Mouse (Mus musculus) forebrain, embryonic 10.5 days (tissue): Measurements from ENCODE around the gene Zc3h12b. TPM values are rescaled to one million over a fixed set of nuclear protein-coding genes. Genes with fewer than 3 reads are reported as not detected.
A peak's percentile ranks its signal among the peaks of the same experiment; 100 is the strongest.

ENCODE experiments used
- DNase-seq: peaks from one replicate; pipeline ENCODE4 v3.0.0-alpha.2; 2017; ENCODE audit warnings: low spot score; ENCODE audit errors: extremely low spot score
- H3K27ac ChIP-seq: fragments of 300-500 bp; sonication (generic); 2 replicates; pipeline ENCODE4 v1.5.1; 2016; ENCODE audit warnings: mild to moderate bottlenecking
- H3K27me3 ChIP-seq: fragments of 300-500 bp; sonication (generic); 2 replicates; pipeline ENCODE4 v1.6.1; 2016; ENCODE audit warnings: mild to moderate bottlenecking; ENCODE audit not compliant: poor library complexity, severe bottlenecking
- H3K36me3 ChIP-seq: fragments of 300-500 bp; sonication (generic); replicated peaks from 2 replicates; pipeline ENCODE4 v1.6.1; 2016; ENCODE audit warnings: mild to moderate bottlenecking, moderate library complexity
- H3K4me1 ChIP-seq: fragments of 300-500 bp; sonication (generic); 2 replicates; pipeline ENCODE4 v1.6.1; 2016
- H3K4me3 ChIP-seq: fragments of 300-500 bp; sonication (generic); 2 replicates; pipeline ENCODE4 v1.5.1; 2016; ENCODE audit warnings: mild to moderate bottlenecking, moderate library complexity
- H3K9me3 ChIP-seq: fragments of 300-500 bp; sonication (generic); 2 replicates; pipeline ENCODE4 v1.6.1; 2016; ENCODE audit warnings: mild to moderate bottlenecking, moderate library complexity
- WGBS: fragments of 180-500 bp; shearing (Covaris S2); methylation state at CpG from one replicate; pipeline ENCODE4 v1.1.7; 2016; 5-methylcytosine and 5-hydroxymethylcytosine counted together
- polyA plus RNA-seq: library from polyadenylated mRNA; unstranded; fragments of >200 nt; fragmentation: Nextera tagmentation; extraction: Ambion mirVana; gene quantifications from 2 replicates; pipeline ENCODE4 v1.2.1, GENCODE M21; 2016

Zc3h12b gene
- polyA plus RNA-seq = 3.8 and 4.0 TPM in 2 replicates

DNA sequence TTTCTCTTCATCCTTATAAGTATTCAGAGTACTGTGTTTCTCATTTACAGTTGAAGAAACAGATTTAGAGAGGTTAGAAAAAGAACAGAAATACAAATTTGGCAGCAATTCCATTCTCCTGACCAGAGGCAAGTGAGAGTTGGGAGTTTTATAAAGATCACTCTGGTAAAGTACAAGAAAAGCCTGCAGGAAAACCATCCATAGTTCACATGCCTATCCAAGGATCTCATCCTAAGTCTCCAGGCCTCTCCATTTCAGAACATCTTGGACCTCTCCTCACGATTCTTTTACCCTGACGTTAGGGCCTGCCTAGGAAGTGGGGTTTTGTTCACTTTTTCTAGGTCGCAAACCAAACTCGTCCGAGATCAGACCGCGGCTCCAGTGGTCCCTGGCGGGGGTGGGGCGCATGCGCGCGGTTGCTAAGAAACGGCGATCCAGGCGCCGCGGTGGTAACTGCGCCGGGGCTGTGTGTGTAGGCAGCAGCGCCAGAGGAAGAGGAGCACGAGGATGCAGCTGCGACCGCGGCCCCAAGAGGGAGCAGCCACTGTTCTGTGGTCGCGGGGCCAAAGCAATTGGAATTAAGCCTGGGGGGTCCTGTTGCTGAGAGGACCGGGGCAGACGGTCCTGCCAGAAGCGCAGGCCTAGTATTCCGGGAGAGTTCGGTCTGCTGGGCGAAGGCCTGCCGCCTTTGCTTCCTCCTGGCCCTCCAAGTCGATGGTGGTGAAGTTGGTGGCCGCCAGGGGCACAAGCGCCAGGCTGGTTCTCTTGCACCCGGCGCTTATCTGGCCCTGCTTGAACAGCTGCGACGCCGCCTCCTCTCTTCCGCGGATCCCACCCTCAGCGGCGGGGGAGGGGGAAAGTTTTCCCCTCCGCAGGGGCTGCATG is at the start of gene Zc3h12b:
Gene Zc3h12b, plus strand, starts transcription at position 452 of the 885 bp plus-strand sequence.
- DNase-seq = peak; percentile 81
- Histone ChIP-seq H3K4me3 (peak within 1 kb of the TSS; percentile 55), H3K27ac (peak within 1 kb of the TSS; percentile 86), H3K27me3 (peaks cover 8% of the 10 kb centered on the region; the same call in 1 of the 2 replicates), H3K9me3 (no peaks in the 10 kb centered on the region), H3K4me1 (no peaks in the 10 kb centered on the region), H3K36me3 (no peaks in the 10 kb centered on the region)
- WGBS = 16% methylated on average over 46 of the region's 46 CpGs

DNA sequence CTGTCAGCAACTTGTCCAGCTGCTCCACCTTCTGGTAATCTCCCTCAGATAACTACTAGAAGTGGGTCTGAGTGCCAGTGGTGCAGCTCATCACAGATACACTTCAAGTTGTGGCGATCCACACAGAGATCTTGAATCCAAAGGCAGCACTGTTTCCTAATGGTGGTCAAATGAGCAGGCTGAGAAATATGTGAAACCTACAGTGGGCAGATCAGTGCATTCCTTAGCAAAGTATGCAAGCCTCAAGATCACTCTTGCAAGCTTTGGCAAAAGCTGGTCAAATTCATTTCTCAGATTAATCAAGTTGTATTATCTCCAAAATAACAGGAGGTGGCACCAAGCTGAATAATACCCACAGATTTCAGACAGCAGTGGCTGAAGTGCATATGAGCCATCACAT is 29.3 kb upstream of the Zc3h12b start:
- no peaks in the 10 kb centered on the region for H3K4me1 ChIP-seq
- no peaks in the 10 kb centered on the region for H3K27me3 ChIP-seq
- H3K9me3 ChIP-seq = no peaks in the 10 kb centered on the region
- no peaks in the 10 kb centered on the region for H3K36me3 ChIP-seq
- 82% methylated on average over 1 of the region's 1 CpGs for WGBS
- no peak overlapping the region for H3K27ac ChIP-seq
- DNase-seq = no peak
- H3K4me3 ChIP-seq = no peak overlapping the region

DNA sequence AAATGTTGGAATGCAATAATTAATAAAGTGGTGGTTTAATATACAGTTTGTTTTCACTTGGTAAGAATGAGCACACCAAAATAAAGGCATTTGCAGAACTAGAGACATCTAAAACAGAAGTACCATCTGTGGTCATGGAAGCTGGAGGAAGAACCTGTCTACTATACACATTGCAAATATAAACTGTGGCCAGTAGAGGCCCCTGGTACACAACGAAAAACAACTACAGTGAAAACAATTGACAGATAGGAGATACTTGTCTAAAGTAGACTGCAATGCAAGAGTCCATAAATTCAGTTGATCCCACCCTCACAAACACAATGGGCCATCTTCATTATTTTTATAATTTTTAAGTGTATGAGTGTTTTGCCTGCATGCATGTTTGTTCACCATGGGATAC is 24.4 kb upstream of the Zc3h12b start:
- H3K4me1 ChIP-seq = no peaks in the 10 kb centered on the region
- no peaks in the 10 kb centered on the region for H3K9me3 ChIP-seq
- WGBS = 52% methylated on average over 1 of the region's 1 CpGs
- no peaks in the 10 kb centered on the region for H3K36me3 ChIP-seq
- no peak overlapping the region for H3K27ac ChIP-seq
- no peak for DNase-seq
- no peaks in the 10 kb centered on the region for H3K27me3 ChIP-seq
- no peak overlapping the region for H3K4me3 ChIP-seq

DNA sequence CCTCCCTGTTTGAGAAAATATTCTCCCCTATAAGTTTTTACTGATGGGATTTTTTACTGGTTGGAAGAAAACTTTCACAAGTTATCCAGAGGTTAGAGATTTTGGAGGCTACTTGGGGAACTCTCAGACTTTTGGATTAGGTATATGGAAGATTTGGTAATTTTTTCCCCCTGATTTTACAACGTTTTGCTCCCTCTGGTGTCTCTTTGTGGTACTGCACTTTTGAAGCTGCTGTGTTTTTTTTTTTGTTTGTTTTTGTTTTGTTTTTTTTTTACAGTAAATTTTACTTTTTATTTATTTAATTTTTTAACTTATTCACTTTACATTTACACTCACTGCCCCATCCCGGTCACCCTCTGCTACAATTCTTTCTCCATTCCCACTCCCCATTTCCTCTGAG is 26.8 kb downstream of the Zc3h12b start:
- Histone ChIP-seq H3K4me1 (no peaks in the 10 kb centered on the region), H3K4me3 (no peak overlapping the region), H3K27ac (no peak overlapping the region), H3K9me3 (no peaks in the 10 kb centered on the region), H3K27me3 (no peaks in the 10 kb centered on the region), H3K36me3 (no peaks in the 10 kb centered on the region)
- DNase-seq = no peak
- WGBS = 37% methylated on average over 2 of the region's 2 CpGs

DNA sequence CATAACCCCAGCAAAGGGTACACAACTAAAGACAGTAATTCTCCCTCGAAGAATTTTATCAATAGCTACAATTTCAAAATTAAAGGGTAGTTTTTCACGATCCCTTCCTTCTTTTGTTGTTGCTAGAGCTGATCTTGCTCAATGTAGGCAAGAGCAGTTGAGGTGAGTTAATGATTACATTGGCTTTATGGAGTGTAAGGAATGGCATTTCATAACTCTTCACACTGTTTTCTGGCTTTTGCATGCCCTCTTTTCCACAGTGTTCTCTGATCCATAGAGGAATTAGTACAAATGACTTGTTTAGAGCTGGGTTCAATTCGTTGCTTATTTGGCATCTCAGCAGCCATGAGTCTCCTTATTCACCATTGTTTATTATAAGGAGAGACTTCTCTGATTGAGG is 84.4 kb downstream of the Zc3h12b start:
- Histone ChIP-seq H3K4me1 (no peaks in the 10 kb centered on the region), H3K27me3 (no peaks in the 10 kb centered on the region), H3K36me3 (no peaks in the 10 kb centered on the region), H3K9me3 (no peaks in the 10 kb centered on the region), H3K4me3 (no peak overlapping the region), H3K27ac (no peak overlapping the region)
- WGBS = 84% methylated on average over 3 of the region's 3 CpGs
- no peak for DNase-seq

DNA sequence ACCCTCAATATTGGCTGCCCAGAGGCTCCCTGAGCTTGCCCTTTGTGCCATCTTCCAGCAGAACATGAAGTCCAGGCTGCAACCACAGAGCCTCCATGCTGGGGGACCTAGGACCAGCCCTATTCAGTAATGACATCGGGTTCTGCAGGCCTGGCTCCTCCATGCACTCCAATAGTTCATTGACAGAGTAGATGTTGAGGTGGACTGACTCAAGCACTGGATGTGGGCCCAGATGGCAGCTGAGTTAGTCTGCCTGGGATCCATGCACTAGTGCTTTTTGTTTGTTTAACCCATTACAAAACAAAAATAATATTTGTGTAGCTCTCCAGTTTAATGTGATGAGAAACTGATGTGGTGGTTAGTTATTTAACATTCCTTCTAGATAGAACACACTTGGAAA is 90.3 kb downstream of the Zc3h12b start:
- no peak for DNase-seq
- no peaks in the 10 kb centered on the region for H3K9me3 ChIP-seq
- H3K27me3 ChIP-seq = no peaks in the 10 kb centered on the region
- no peak overlapping the region for H3K27ac ChIP-seq
- no peak overlapping the region for H3K4me3 ChIP-seq
- WGBS = 95% methylated on average over 1 of the region's 1 CpGs
- H3K4me1 ChIP-seq = no peaks in the 10 kb centered on the region
- no peaks in the 10 kb centered on the region for H3K36me3 ChIP-seq

DNA sequence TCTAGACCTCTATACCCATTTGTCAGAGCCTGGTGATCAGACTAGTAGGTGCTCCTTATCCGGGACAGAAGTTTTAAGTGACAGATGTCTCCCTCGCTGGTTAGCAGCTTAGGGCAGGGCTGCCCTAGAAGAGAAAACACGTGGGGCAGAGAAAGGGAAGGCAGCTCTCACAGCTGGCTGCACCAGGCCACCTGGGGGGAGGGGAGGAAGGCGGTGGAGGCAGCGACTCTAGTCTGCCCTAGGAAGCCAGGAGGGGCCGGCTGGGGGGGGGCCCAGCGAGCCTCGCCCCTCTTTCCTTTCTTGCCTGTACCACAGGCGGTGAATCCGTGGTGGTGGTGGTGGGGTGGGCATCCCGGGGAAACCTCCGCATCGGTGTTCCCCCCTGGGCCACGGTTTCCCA is 141.3 kb downstream of the Zc3h12b start:
- WGBS = 68% methylated on average over 8 of the region's 14 CpGs
- Histone ChIP-seq H3K27ac (no peak overlapping the region), H3K4me1 (no peaks in the 10 kb centered on the region), H3K4me3 (no peak overlapping the region), H3K27me3 (no peaks in the 10 kb centered on the region; the same call in 1 of the 2 replicates), H3K36me3 (no peaks in the 10 kb centered on the region), H3K9me3 (no peaks in the 10 kb centered on the region)
- no peak for DNase-seq

DNA sequence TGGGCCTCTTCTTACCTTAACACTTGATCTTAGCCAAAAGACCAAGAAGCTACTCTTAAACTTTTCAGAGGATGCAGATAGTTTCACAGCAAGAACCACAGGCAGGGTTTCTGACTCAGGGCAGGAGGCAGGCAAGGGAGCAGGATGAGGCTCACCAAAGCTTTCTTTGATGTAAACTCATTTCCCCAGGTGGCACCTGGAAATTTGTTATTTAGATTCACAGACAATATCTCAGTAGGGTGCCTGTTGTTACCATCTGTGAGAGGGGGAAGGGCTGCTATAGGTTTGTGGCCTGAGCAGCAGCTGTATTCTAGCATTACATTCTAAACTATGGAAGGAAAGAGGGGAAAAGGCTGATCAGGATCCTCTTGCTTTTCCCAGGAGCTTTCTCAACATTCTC is 169.6 kb downstream of the Zc3h12b start:
- H3K4me1 ChIP-seq = no peaks in the 10 kb centered on the region
- no peak overlapping the region for H3K4me3 ChIP-seq
- DNase-seq = no peak
- no peaks in the 10 kb centered on the region for H3K27me3 ChIP-seq
- H3K36me3 ChIP-seq = no peaks in the 10 kb centered on the region
- H3K27ac ChIP-seq = no peak overlapping the region
- no peaks in the 10 kb centered on the region for H3K9me3 ChIP-seq

DNA sequence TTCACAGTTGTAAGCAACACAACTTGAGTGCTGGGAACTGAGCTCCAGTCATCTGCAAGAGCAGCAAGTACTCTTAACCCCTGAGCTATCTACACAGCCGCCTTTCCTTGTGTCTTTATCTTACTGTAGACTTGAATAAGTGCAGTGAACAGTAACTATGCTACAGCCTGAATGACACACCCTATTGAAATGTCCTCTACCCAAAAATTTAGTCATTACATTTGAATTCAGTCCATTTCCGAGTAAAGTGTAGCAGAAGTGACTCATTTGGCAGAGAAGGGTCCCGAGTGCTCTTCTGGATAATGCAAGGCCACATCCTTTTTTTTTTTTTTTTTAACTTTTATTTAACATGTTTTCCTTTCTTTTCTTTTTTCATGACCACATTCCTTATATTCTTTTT is 191.2 kb downstream of the Zc3h12b start:
- no peaks in the 10 kb centered on the region for H3K36me3 ChIP-seq
- H3K4me3 ChIP-seq = no peak overlapping the region
- 0 out of 2 replicates have a peak, but pooled peaks cover 4% of the 10 kb centered on the region for H3K27me3 ChIP-seq
- no peaks in the 10 kb centered on the region for H3K9me3 ChIP-seq
- DNase-seq = no peak
- WGBS = 88% methylated on average over 3 of the region's 3 CpGs
- no peak overlapping the region for H3K27ac ChIP-seq
- no peaks in the 10 kb centered on the region for H3K4me1 ChIP-seq

DNA sequence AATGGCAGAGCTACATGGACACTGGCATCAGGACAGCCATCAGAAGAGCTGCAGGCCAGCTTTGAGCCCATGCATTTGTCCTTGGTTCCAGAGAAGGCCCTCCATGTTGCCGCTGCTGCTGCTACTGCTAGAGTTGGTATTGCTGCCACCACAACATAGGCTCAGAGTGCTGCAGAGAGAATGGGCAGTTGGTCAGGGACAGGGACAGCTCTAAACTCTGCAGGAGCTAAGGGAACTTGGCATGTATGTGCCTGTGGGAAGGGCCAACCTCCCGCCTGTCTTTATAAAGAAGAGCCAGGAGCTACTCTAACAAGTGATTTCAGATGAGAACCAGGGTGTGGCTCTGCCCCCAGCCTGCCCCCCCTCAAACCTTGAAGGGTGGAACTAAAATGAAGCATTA is 224.0 kb downstream of the Zc3h12b start:
- 92% methylated on average over 2 of the region's 2 CpGs for WGBS
- H3K27me3 ChIP-seq = peaks cover 5% of the 10 kb centered on the region; the same call in 1 of the 2 replicates
- H3K4me1 ChIP-seq = no peaks in the 10 kb centered on the region
- no peak for DNase-seq
- no peak overlapping the region for H3K27ac ChIP-seq
- peaks cover 46% of the 10 kb centered on the region for H3K36me3 ChIP-seq
- no peak overlapping the region for H3K4me3 ChIP-seq
- no peaks in the 10 kb centered on the region for H3K9me3 ChIP-seq

DNA sequence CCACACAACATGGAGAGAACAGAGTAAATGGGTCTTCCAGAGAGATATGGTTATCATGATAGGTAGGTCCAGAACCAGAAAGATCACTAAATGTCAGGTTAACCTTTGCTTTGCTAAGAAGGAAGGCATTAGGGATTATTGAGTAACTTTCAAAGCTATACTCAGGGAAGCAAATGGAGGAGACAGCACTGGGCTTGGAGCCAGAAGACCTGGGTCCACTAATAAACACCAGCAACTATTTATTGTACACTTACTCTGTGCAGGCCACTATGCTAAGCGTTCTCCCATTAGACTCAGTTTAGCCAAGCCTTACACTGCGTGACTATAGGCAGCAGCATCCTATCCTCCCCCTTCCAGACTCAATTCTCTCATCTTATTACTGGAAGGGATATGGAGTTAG is 234.0 kb downstream of the Zc3h12b start:
- no peak overlapping the region for H3K27ac ChIP-seq
- 98% methylated on average over 2 of the region's 2 CpGs for WGBS
- no peak overlapping the region for H3K4me3 ChIP-seq

DNA sequence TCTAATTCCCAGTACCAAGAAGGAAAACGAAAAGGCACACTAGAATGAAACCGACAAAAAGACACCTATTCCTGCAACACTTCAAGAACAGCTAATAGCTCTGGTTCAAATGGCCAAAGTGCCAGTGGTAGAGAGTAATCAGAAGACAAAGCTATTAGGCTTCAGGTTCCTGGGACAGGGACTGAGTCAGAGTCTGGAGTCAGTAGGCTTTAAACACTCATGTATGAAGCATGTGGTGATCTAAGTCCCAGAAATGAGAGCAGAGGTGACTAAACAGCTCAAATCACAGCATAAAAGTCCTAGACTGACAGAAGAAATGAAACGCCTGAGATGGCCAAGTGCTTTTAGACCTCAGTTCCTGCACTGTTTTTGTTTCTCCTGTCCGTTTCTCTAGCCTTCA is 236.7 kb downstream of the Zc3h12b start:
- H3K4me1 ChIP-seq = peaks cover 7% of the 10 kb centered on the region; the same call in 1 of the 2 replicates
- no peaks in the 10 kb centered on the region for H3K9me3 ChIP-seq
- no peak overlapping the region for H3K4me3 ChIP-seq
- DNase-seq = no peak
- H3K36me3 ChIP-seq = peaks cover 88% of the 10 kb centered on the region
- WGBS = 85% methylated on average over 4 of the region's 4 CpGs
- no peak overlapping the region for H3K27ac ChIP-seq
- H3K27me3 ChIP-seq = no peaks in the 10 kb centered on the region

More for the DNA sequence above, 234.0 kb downstream of the Zc3h12b start:
- Histone ChIP-seq H3K27me3 (no peaks in the 10 kb centered on the region; the same call in none of the 2 replicates), H3K36me3 (peaks cover 81% of the 10 kb centered on the region), H3K9me3 (no peaks in the 10 kb centered on the region), H3K4me1 (peaks cover 7% of the 10 kb centered on the region; the same call in 1 of the 2 replicates)
- DNase-seq = no peak

DNA sequence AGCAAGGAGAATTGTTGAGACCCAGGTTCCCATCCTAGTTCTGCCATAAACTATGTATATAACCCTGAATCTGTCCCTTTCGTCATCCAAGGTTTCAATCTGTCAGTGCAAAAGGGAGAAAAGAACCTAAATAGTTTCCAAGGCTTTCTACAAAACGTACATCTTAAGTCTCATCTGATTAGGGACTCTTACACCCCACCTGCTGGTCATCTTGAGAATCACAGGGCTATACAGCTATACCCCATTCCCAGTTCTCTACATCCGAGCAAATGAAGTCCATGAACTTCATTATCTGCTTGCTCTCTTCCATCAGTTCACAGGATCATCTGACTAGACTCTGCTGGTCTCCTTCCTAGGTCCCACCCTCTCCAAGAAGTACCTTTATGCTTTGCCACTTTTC is 239.3 kb downstream of the Zc3h12b start:
- H3K27me3 ChIP-seq = no peaks in the 10 kb centered on the region
- H3K4me1 ChIP-seq = peaks cover 9% of the 10 kb centered on the region; the same call in 1 of the 2 replicates
- WGBS = 53% methylated on average over 3 of the region's 3 CpGs
- H3K27ac ChIP-seq = no peak overlapping the region
- no peak for DNase-seq
- H3K9me3 ChIP-seq = no peaks in the 10 kb centered on the region
- H3K36me3 ChIP-seq = peaks cover 68% of the 10 kb centered on the region
- H3K4me3 ChIP-seq = no peak overlapping the region
